Mouse (Mus musculus) monocyte, adult 5-6 weeks (primary cell): ENCODE measurements around the gene C2cd5. TPM values are rescaled to one million over a fixed set of nuclear protein-coding genes. Genes with fewer than 3 reads are reported as not detected.
"Not testable (repeated sequence)": the region's sequence is repeated elsewhere in the genome, so short reads cannot be mapped to it uniquely, and the experiment has no call there.

Experiments used
- ATAC-seq: fragments of 153-309, 156-312 bp; replicated peaks from 2 replicates; pipeline ENCODE4 v1.8.0; 2017; ENCODE audit warnings: mild to moderate bottlenecking; ENCODE audit not compliant: low TSS enrichment, insufficient number of reproducible peaks, severe bottlenecking, poor library complexity, low FRiP score
- total RNA-seq: library from RNA; stranded (forward); fragments of 200-1000, 200-491, 200-594 nt; gene quantifications from 3 replicates; pipeline ENCODE4 v1.2.3, GENCODE M21; 2017

The C2cd5 gene
- 27.2 to 49.6 TPM (median 31.8 TPM) in 3 replicates for total RNA-seq

GRCm38 (mm10) chr6:143099681-143100382, at the start of gene C2cd5:
Gene C2cd5 (minus strand): TSS chr6:143100141.
- peak; percentile 97 for ATAC-seq

GRCm38 (mm10) chr6:143148868-143149267, 48.9 kb upstream of the C2cd5 start:
- no peak for ATAC-seq

- ATAC-seq, result peak; percentile 81
Measured at GRCm38 (mm10) chr6:143146756-143147155, 46.8 kb upstream of the C2cd5 start.

- peak; percentile 18; the same call in 1 of the 2 replicates for ATAC-seq
Measured at GRCm38 (mm10) chr6:143145051-143145450, 45.1 kb upstream of the C2cd5 start.

GRCm38 (mm10) chr6:143144556-143144955, 44.6 kb upstream of the C2cd5 start:
- no peak for ATAC-seq

- ATAC-seq, result no peak
Measured at GRCm38 (mm10) chr6:143143775-143144273, 43.9 kb upstream of the C2cd5 start.

GRCm38 (mm10) chr6:143143321-143143720, 43.4 kb upstream of the C2cd5 start:
- ATAC-seq, result no peak

GRCm38 (mm10) chr6:143142861-143143260, 42.9 kb upstream of the C2cd5 start:
- ATAC-seq, result no peak

GRCm38 (mm10) chr6:143141624-143142592, 42.0 kb upstream of the C2cd5 start:
- ATAC-seq, result not testable (repeated sequence)

- no peak for ATAC-seq
Measured at GRCm38 (mm10) chr6:143140884-143141283, 40.9 kb upstream of the C2cd5 start.

- ATAC-seq, result 0 out of 2 replicates have a peak, but pooled peaks have one; percentile 16
Measured at GRCm38 (mm10) chr6:143139417-143139816, 39.5 kb upstream of the C2cd5 start.

- ATAC-seq, result no peak
Measured at GRCm38 (mm10) chr6:143137341-143137740, 37.4 kb upstream of the C2cd5 start.

GRCm38 (mm10) chr6:143136688-143137087, 36.7 kb upstream of the C2cd5 start:
- ATAC-seq, result no peak

- ATAC-seq, result no peak
Measured at GRCm38 (mm10) chr6:143135097-143135496, 35.2 kb upstream of the C2cd5 start.

GRCm38 (mm10) chr6:143133150-143133549, 33.2 kb upstream of the C2cd5 start:
- ATAC-seq, result no peak

GRCm38 (mm10) chr6:143131895-143132652, 32.1 kb upstream of the C2cd5 start:
- no peak for ATAC-seq

- ATAC-seq, result no peak
Measured at GRCm38 (mm10) chr6:143130411-143130810, 30.5 kb upstream of the C2cd5 start.

- ATAC-seq, result no peak
Measured at GRCm38 (mm10) chr6:143129952-143130351, 30.0 kb upstream of the C2cd5 start.

- ATAC-seq, result no peak
Measured at GRCm38 (mm10) chr6:143129466-143129865, 29.5 kb upstream of the C2cd5 start.
